Mouse (Mus musculus) heart, postnatal 14 days (tissue): ENCODE measurements at regions not wholly inside any gene's neighbourhood (a gene's known extent, or its start where the extent isn't known, plus 50 kb on each side); places are given as distances from the start of the nearest gene placed in this dataset.
A peak's percentile ranks its signal among the peaks of the same experiment; 100 is the strongest.
"Not testable (repeated sequence)": the region's sequence is repeated elsewhere in the genome, so short reads cannot be mapped to it uniquely, and the experiment has no call there.

Source experiments
- DNase-seq, 2 experiments: peaks; one replicate each; pipeline ENCODE4 v3.0.0; 2021 to 2022
- intact Hi-C: fragments of 180-260 bp; cut with DNase I; formaldehyde crosslinking; loops from one replicate; pipeline ENCODE4 v1.15.1; 2025

- intact Hi-C loops: not testable (repeated sequence)
These were observed 288.7 kb downstream of the Fut8 start for GRCm38 (mm10) chr12:77526581-77526980.

DNA sequence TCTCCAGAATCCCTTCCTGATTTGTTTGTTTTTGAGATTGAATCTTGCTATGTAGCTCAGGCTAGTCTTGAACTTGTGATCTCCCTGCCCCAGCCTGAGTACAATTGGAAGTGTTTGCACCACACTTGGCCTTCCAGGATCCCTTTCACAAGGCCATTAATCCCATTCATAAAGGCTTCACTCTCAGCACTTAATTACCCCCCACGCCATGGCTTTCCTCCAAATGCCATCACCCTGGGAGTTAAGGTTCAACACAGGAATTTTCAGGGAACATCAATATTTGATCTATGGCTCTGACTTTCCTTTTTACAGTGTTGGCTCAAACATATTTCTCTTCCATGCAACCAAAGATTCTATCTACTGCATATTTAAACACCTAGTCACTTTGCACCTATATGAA is 289.6 kb downstream of the Fut8 start:
- intact Hi-C loops: no loop called here

More at GRCm38 (mm10) chr12:77526581-77526980, 288.7 kb downstream of the Fut8 start:
- DNase-seq: not testable (repeated sequence)

DNA sequence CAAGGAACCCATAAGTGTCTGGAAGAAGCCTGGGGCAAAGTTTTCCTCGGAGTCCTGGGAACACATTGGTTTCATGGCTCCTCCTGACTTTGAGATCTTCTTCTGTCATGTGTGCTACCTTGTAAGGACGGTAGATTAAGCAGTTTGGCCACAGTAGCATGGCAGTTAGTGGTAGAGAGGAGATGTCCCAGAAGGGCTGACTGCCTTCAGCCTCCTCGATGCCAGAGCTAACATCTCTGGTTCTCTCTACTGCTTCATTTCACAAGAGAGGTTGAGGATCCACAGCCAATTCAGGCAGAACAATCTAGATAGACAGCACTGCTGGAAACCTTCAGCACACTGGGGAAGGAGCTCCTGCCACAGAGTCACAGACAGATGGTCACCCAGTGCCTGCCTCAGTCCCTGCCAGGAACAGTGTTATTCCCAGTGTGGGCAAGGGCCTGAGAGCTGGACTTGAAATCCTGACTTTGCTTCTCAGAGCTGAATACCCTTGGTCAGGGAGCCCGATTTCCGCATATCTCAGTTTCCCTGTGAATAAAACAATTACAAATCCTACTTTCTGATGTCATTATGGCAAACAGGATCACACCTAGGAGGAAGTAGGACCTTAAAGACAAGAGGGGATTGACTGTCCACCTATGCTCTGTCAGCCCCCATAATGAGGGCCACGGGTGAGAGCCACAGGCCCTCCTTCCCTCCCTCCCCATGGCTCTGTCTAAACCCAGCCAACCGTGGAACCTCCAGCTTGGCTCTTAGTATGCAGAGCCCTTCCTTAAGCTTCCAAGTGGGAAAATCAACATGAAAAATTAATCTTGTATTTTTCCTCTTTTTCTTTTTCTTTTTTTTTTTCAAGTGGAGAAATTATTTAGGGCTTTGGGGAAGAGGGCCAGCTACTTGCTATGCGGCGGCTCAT is 290.3 kb downstream of the Fut8 start:
- DNase-seq: no peak
- intact Hi-C loops: no loop called here

More for the DNA sequence above, 289.6 kb downstream of the Fut8 start:
- DNase-seq: no peak

GRCm38 (mm10) chr12:77528868-77529271 is 290.9 kb downstream of the Fut8 start:
- intact Hi-C loops: no loop called here
- no peak for DNase-seq

GRCm38 (mm10) chr12:77529414-77529813 is 291.5 kb downstream of the Fut8 start:
- intact Hi-C loops: no loop called here
- no peak for DNase-seq

DNA sequence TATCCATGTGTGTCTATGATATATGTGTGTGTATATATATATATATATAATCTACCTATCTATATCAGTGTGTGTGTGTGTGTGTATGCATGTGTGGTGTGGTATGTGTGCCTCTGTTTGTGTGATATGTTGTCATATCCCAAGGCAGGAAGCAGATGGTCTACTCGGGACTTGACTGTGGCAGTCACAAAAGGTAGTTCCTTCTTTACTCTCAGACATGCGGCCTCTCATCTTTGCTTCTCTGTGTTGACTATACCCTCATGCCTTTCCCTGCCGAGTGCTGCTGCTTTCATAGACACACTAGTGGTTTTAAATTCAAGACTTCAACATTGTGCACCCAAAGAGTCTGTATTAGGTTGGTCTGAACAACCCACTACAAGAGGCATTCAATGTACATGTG is 292.0 kb downstream of the Fut8 start:
- DNase-seq: no peak
- intact Hi-C loops: loop anchor here (10.0 kb wide), 1 partner anchor 285 kb away; no protein-coding TSS in a partner anchor

GRCm38 (mm10) chr12:77531294-77531693 is 293.4 kb downstream of the Fut8 start:
- intact Hi-C loops: loop anchor here (10.0 kb wide), 1 partner anchor 286 kb away; no protein-coding TSS in a partner anchor
- DNase-seq: peak; percentile 52 to 54

DNA sequence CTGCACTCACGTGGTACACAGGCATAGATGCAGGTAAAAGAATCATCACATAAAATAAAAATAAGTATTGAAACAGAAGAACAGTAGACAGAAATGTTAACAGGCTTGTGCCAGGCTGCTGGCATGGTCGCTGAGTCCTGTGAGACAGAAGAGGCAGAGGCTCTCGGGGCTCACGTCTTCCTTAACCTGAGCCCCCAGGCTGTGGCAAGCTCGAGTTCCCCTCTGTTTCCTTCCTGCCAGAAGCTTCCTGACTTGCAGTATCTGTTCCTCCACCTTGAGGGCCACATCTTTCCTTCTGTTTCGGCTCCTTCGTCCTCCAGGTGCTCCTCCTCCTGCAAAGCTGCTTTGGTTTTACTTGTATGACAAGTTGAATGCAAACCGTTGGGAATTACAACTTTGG is 294.6 kb downstream of the Fut8 start:
- no peak for DNase-seq
- intact Hi-C loops: loop anchor here (10.0 kb wide), 1 partner anchor 288 kb away; no protein-coding TSS in a partner anchor

DNA sequence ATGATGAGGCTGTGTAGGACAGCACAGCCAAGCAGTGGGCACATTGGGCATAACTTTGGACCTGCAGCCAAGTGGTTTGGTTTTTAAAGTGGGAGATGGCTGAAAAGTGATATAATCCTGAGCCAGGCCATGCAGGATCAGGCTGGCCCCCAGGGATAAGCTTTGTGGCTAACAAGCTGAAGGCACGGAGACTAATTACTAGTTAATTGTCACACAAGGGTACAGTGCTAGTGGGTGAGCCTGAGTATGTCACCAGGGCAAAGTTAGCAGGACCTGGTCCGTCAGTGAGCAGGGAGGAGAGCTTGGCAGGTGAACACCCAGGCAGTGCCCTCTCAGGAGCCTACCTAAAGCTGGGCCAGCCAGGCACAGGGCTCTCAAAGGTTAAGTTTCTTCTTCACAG is 295.7 kb downstream of the Fut8 start:
- no peak for DNase-seq
- intact Hi-C loops: loop anchor here (10.0 kb wide), 1 partner anchor 289 kb away; no protein-coding TSS in a partner anchor

- intact Hi-C loops: loop anchor here (10.0 kb wide), 1 partner anchor 289 kb away; no protein-coding TSS in a partner anchor
- no peak for DNase-seq
These were observed 296.2 kb downstream of the Fut8 start for GRCm38 (mm10) chr12:77534079-77534478.

GRCm38 (mm10) chr12:77535147-77535546 is 297.2 kb downstream of the Fut8 start:
- intact Hi-C loops: loop anchor here (10.0 kb wide), 1 partner anchor 290 kb away; no protein-coding TSS in a partner anchor
- DNase-seq: no peak

DNA sequence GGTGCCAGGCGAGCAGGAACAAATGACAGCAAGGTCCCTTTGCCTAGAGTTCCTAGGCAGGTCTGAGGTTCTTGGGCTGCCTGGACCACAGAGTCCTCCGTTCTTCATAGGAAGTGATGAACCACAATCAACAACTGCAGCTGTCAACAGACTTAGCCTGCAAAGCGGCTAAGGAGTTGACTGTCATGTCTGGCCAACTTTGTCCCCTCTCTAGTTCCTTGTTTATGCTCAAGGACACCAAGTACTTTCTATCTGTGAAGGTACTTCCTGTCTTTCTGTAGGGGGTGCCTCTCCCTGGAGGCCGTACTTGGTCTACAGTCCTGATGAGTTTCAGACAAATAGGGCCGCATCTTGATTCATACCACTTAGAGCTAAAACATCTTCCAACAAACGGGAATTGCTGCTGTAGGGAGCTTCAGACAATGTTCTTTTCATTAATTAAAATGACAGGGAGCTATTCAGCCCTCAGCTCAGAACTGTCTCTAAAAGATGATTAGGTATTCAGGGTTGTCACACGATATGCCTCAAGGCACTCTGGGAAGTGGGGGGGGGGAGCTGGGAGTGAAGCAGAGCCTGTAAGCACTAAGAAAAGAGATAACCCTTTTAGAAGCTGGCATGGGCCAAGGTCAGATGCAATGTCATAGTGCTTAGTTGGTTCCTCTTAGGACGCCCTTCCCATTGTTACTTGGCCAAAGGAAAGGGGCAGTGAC is 299.4 kb downstream of the Fut8 start:
- intact Hi-C loops: loop anchor here (10.0 kb wide), 1 partner anchor 292 kb away; no protein-coding TSS in a partner anchor
- no peak for DNase-seq

DNA sequence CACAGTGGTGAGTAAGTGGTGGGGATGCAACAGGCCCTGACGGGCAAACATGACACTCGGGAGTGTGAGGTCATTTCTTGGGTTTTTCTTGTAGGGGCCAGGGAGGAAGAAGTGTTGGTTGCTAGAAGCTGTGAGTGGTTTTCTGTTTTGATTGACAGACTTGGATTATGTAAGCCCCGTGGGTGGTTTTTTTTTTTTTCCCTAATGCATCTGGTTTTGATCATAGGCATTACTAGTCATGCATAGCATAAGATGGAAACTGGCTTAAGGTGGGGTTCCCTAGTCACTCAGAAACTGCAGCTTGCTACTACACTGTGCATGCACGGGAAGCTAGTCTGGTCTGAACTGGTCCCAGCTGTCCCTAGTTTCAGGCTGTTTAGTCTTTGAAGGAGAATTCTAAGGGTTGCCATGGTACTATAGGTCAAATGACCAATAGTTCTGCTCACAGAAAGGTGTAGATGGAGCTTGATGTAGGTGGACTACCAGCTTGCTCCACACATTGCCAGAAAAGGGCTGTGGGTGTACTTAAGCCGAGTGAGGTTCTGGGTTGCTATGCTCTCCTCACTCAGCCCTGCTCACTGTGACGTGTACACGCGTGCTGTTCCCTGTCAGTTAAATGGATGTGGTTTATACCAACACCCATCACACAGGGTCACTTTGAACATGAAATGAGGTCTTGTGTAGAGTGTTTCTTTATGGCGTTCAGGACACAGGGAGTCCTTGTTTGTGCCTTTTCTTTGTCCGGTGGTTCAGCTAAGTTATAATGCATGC is 301.9 kb downstream of the Fut8 start:
- no peak for DNase-seq
- intact Hi-C loops: loop anchor here (10.0 kb wide), 1 partner anchor 295 kb away; no protein-coding TSS in a partner anchor

GRCm38 (mm10) chr12:77541051-77541765 is 303.3 kb downstream of the Fut8 start:
- no peak for DNase-seq
- intact Hi-C loops: no loop called here

GRCm38 (mm10) chr12:77541826-77542225 is 303.9 kb downstream of the Fut8 start:
- intact Hi-C loops: no loop called here
- no peak for DNase-seq

DNA sequence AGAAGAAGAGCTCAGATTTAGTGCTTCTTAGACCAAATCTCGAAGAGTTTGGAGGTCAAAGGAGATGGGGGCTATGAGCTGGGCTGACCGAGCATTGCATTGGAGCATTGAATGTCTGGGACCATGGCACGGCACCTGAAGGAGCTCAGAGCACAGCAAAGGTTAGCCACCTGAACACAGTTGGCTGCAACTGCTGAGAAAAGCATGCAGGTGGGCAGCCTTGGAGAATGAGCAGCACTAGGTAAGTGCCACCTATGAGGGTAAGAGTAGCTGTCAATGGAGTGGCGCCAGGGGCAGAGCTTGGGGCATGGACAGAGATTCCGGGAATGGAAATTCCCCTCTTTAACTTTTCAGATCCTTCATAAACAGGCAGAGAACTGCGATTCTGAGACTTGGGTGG is 305.7 kb downstream of the Fut8 start:
- DNase-seq: no peak
- intact Hi-C loops: no loop called here

- no peak for DNase-seq
- intact Hi-C loops: no loop called here
These were observed 308.2 kb downstream of the Fut8 start for GRCm38 (mm10) chr12:77546165-77546564.

- DNase-seq: peak; percentile 29 to 55
- intact Hi-C loops: loop anchor here (2.0 to 5.0 kb wide), 5 partner anchors 214 to 731 kb away; partner anchors contain the start of gene Fut8
These were observed 330.4 kb downstream of the Fut8 start for GRCm38 (mm10) chr12:77568286-77568685.

DNA sequence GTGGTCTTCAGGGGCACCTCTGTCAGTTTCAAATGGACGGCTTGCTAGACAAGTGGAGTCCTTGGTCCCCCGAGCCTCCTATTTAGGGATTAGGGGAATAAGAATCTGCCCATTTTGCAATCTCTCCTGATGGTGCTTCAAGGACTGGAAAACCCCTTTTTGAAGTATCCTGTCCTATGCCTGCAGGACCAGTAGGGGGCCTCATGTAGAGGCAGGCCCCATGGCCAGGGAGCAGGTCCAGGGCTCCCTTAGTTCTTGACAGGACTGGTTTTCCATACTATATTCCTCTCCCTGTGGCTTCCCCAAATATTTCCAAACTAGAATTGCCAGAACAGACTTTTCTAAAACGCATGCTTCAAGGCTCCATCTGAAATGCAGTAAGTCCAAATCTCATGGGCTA is 332.6 kb downstream of the Fut8 start:
- no peak for DNase-seq
- intact Hi-C loops: no loop called here

DNA sequence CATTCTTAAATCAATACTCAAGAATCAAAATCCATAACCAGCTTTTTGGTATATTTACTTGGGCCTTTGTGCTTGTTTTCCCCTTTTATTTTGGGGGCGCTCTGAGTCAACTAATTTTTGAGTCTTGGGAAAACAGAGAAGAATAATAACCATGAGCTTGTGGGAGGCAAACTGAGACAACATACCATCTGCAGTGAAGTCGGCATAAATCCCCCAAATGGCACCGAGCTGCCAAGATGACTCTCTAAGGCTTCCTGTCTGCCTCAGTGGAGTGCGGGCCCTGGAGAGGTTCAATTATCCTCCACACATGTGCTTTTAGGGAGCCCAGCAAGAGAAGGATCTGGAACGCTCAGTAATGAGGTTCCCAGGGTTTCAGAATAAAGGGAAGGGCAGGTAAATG is 333.1 kb downstream of the Fut8 start:
- intact Hi-C loops: no loop called here
- no peak for DNase-seq
